Mouse (Mus musculus) cerebellum, adult 2 months (tissue): Measurements from ENCODE around the gene Fads3. TPM values are rescaled to one million over a fixed set of nuclear protein-coding genes. Genes with fewer than 3 reads are reported as not detected.

ENCODE experiments used
- DNase-seq, 2 experiments: peaks; one replicate each; pipeline ENCODE4 v3.0.0; 2021
- H3K27ac ChIP-seq: fragments of 200-500 bp; 2 replicates; pipeline ENCODE4 v1.5.1; 2012; ENCODE audit warnings: low read length, control low read depth, inconsistent platforms; ENCODE audit not compliant: insufficient read depth
- H3K27me3 ChIP-seq: fragments of 200-500 bp; 2 replicates; pipeline ENCODE4 v1.6.1; 2012; ENCODE audit warnings: inconsistent platforms, mild to moderate bottlenecking, low read length, moderate library complexity; ENCODE audit not compliant: control insufficient read depth, insufficient read depth
- H3K4me1 ChIP-seq: fragments of 200-500 bp; 2 replicates; pipeline ENCODE4 v1.6.1; 2011; ENCODE audit warnings: low read length; ENCODE audit not compliant: control insufficient read depth, insufficient read depth
- H3K4me3 ChIP-seq: fragments of 200-500 bp; replicated peaks from 2 replicates; pipeline ENCODE3; 2011; ENCODE audit warnings: mild to moderate bottlenecking, low read depth, low read length, control low read depth; ENCODE audit not compliant: insufficient read depth
- CTCF ChIP-seq: fragments of 200-500 bp; IDR thresholded peaks from 2 replicates; pipeline ENCODE4 v1.5.1; 2011; ENCODE audit warnings: low read depth, mild to moderate bottlenecking, control low read depth, low read length, moderate library complexity, borderline replicate concordance; ENCODE audit not compliant: insufficient read depth
- POLR2A ChIP-seq: fragments of 200-500 bp; IDR thresholded peaks from 2 replicates; pipeline ENCODE4 v1.6.1; 2011; ENCODE audit warnings: low read length, control low read depth, borderline replicate concordance; ENCODE audit not compliant: insufficient read depth
- WGBS: fragments of 180-500 bp; shearing (Covaris S2); methylation state at CpG from one replicate; pipeline ENCODE4 v1.1.7; 2018; 5-methylcytosine and 5-hydroxymethylcytosine counted together
- polyA plus RNA-seq: library from polyadenylated mRNA; depleted of rRNA; stranded (reverse); fragments of >200 nt; gene quantifications from 2 replicates; pipeline ENCODE4 v1.2.3, GENCODE M21; 2012

The Fads3 gene
- polyA plus RNA-seq, 1 experiment, result 30.9 TPM

DNA sequence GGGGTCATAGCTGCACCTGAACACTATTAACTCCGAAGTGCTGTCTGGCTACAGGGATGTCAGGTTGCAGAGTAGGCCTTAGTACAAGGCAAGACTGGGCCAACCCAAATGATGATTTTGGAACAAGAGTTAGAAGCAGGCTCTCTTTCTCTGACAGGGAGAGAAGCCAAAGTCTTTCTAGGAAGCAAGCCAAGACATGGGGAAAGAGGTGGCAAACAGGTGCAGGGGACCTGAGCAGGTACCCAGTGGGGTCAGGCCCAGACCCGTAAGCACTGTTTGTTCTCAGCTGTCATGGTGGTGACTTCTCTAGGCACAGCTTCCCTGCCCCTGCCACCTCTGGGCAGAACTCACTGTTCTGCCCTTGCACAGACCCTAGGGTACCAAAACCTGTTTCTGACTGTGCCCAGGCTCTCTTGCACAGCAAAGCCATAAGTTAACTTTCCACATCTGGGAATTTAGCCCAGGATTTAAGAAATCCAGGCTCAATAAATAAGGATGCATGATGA lies 55.1 kb downstream of the Fads3 start:
- Histone ChIP-seq H3K4me1 (no peaks in the 10 kb centered on the region), H3K4me3 (no peak overlapping the region), H3K27me3 (no peaks in the 10 kb centered on the region), H3K27ac (no peak overlapping the region)
- no peak for DNase-seq
- TF ChIP-seq POLR2A (no peak), CTCF (no peak)
- WGBS, result 40% methylated on average over 2 of the region's 2 CpGs

DNA sequence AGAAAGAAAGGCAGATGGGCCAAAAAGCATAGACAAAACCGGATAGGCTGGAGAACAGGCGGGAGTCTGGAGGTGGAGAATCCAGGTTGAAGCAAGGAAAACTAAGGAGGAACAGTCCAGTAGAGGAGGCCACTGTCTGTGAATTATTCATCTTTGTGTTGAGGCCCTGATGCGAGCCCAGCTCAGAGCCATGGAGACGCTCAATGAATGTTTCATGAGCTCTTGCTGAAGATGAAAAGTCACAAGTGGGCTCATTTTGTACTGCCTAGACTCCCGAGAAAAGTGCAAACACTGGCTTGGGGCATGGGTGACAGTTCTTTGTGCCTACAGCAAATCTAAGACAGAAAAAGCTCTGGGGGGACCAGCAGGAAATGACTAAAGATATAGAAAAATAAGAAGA lies 56.5 kb downstream of the Fads3 start:
- H3K27me3 ChIP-seq, result no peaks in the 10 kb centered on the region
- TF ChIP-seq CTCF (no peak), POLR2A (no peak)
- H3K27ac ChIP-seq, result no peak overlapping the region
- no peak overlapping the region for H3K4me3 ChIP-seq
- H3K4me1 ChIP-seq, result no peaks in the 10 kb centered on the region
- peak in 1 of 2 experiments; percentile 10 for DNase-seq
- 64% methylated on average over 5 of the region's 5 CpGs for WGBS

DNA sequence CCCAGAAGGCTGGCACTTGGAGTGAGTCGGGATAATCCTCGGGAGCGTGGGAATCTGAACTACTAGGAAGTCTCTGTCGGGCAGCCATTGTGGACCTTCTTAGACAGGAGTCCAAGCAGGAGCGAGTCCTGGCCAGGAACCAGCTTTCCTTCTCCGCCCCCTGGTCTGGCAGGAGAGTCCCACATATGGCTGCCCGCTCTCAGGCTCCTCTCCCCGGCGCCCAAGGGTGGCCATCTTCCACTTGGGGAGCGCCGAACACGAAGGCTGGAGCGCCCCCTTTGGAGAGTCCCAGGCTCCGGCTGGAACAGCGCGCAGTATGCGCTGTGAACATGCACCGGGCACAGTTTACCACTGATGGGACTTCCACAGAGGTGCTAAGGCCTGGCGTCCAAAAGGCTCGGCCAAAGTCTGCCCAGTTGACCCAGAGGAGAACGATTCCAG lies 59.3 kb downstream of the Fads3 start:
- peak; percentile 43 to 44 for DNase-seq
- Histone ChIP-seq H3K4me3 (peak overlapping the region; percentile 45), H3K27ac (no peak overlapping the region), H3K27me3 (no peaks in the 10 kb centered on the region), H3K4me1 (no peaks in the 10 kb centered on the region)
- TF ChIP-seq POLR2A (no peak), CTCF (peak; percentile 21; the same call in 1 of the 2 replicates)
- WGBS, result 1% methylated on average over 21 of the region's 21 CpGs

DNA sequence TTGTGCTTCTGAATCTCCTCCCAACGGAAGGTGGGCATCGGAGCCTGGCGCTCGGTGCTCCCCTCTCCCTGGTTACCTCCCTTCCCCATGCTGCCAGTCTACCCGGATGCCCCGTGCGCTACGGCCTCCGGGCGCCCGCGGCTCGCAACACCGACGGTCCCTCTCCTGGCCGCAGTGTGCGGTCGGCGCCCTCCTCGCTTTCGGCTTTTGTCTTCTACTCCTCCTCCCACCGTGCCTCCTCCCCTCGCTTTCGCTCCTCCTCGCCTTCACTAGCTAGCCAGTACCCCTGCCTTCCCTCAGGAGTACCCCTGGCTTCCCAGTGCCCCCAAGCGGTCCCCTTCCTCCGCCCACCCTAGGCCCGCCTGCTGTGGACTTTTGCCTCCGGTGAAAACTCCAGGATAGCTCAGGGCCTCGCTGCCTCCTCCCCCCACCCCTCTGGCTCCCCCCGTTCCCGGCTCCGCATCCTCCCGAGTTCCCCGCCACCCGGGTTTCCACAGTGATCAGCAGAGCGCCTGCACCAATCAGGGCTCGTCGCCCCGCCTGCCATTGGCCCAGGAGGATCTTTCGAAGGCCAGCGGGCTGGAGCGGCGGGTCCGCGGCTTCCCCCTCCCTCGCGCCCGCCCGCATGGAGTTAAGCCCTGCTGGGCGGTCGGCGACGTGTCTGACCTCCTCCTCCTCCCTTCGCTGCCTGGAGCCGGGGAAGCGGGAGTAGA lies 60.1 kb downstream of the Fads3 start, which contains the start of gene Fads2:
Fads2 (minus strand) TSS at position 406 of the 713 bp plus-strand sequence.
- Histone ChIP-seq H3K27me3 (no peaks in the 10 kb centered on the region), H3K27ac (no peak within 1 kb of the TSS), H3K4me3 (peak within 1 kb of the TSS; percentile 45), H3K4me1 (no peaks in the 10 kb centered on the region)
- WGBS, result under 1% methylated on average over 56 of the region's 57 CpGs
- peak; percentile 69 to 75 for DNase-seq
- TF ChIP-seq CTCF (no peak), POLR2A (no peak)

DNA sequence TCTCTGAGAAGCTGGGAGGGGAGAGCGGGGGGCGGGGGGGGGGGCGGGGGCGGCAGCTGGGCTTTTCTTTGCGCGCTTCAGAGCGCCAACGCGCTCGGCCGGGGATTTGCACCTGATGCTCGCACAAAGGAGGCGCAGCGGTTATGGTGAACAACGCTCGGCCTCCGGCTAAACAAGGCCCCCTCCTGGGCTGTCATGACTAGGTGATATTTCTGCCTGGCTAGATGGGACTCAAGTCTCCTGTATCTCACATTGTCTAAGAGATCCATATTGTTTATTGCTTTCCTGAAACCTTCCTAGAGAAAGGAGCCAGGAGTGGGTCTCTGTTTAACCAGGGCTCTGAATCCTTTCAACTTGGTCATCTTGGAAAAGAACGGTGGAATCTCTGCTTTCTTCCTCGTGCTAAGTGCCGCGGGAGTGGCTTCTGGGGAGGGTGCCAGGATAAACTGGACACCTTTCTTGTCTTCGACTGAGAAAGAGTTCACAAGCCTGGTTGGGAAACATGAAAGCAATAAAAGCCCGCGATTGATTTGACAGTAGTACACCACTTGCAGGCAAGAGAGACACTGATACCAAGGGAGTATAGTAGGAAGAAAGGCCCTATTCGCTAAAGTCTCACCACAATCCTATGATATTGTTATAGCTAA lies 60.8 kb downstream of the Fads3 start:
- H3K27me3 ChIP-seq, result no peaks in the 10 kb centered on the region
- 6% methylated on average over 22 of the region's 25 CpGs for WGBS
- peak overlapping the region; percentile 45 for H3K4me3 ChIP-seq
- H3K27ac ChIP-seq, result no peak overlapping the region
- TF ChIP-seq POLR2A (no peak), CTCF (no peak)
- DNase-seq, result no peak
- H3K4me1 ChIP-seq, result no peaks in the 10 kb centered on the region

DNA sequence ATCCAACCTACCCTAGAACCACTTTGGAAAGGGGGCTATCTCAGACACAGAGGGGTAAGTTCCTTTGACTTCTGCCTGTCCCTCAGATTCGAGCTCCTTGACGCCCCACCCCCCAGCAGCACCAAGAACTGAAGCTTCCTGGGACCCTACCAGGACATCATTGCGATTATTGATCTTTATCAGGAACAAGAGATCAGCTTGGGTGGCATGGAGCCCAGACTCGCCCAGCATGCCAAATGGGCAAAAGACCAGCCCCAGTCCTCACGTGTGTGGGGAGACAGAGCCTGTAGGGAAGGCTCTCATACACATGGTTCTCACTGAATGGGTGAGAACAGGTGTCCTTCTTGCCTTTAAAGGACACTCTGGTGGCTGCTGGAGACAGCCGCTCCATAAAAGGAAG lies 62.9 kb downstream of the Fads3 start:
- no peak overlapping the region for H3K27ac ChIP-seq
- H3K27me3 ChIP-seq, result no peaks in the 10 kb centered on the region
- no peak overlapping the region for H3K4me3 ChIP-seq
- TF ChIP-seq POLR2A (no peak), CTCF (no peak)
- no peaks in the 10 kb centered on the region for H3K4me1 ChIP-seq
- DNase-seq, result no peak
- 57% methylated on average over 6 of the region's 6 CpGs for WGBS

DNA sequence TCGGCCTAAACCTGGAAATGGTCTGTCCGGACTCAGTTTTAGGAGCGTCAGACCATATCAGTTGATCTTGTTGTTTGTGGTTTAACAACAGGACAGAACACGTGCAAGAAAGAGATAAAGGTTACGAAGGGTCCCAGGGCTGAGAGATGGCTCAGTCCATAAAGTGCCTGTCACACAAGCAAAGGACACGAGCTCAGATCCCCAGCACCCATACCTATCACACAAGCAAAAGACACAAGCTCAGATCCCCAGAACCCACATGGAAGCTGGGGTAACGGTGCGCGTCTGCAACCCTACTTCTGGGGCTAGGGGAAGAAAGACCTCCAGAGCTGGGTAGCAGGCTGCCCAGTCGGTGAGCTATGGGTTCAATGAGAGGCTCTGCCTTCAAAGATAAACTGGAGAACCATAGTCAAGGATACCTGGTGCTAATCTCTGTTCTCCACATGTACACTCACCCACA lies 63.7 kb downstream of the Fads3 start:
- no peak overlapping the region for H3K27ac ChIP-seq
- no peak for TF ChIP-seq POLR2A
- TF ChIP-seq CTCF, result no peak
- H3K4me1 ChIP-seq, result no peaks in the 10 kb centered on the region
- no peak overlapping the region for H3K4me3 ChIP-seq
- DNase-seq, result no peak
- WGBS, result 92% methylated on average over 10 of the region's 10 CpGs
- no peaks in the 10 kb centered on the region for H3K27me3 ChIP-seq

DNA sequence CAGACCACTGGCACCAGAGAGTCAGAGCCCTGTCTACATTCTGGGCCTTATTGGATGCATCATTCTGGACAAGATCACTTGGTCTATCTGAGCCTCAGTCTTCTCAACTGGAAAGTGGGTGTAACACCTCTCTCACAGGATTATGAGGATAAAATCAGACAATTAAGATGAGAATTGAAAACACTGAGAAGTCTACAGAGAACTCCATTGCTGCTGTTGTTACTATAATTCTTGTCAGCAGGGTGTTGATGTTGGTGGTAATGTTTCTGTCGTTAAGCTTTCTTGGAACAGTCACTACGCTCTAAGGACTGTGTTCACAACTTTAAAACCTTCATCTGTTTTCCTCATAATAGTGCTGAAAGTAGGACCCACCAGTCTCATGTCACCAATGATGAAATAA lies 65.3 kb downstream of the Fads3 start:
- Histone ChIP-seq H3K27me3 (no peaks in the 10 kb centered on the region), H3K4me1 (no peaks in the 10 kb centered on the region), H3K27ac (no peak overlapping the region), H3K4me3 (no peak overlapping the region)
- DNase-seq, result no peak
- WGBS, result 89% methylated on average over 2 of the region's 2 CpGs
- TF ChIP-seq CTCF (no peak), POLR2A (no peak)
